Mouse (Mus musculus) midbrain, embryonic 14.5 days (tissue): Measurements from ENCODE around the gene Shtn1. TPM values are rescaled to one million over a fixed set of nuclear protein-coding genes. Genes with fewer than 3 reads are reported as not detected.

Experiments
- ATAC-seq: fragments of 200-750 bp; cut with Nextera tagmentation; 2 replicates; pipeline ENCODE4 v1.8.0; 2017; ENCODE audit warnings: moderate number of reproducible peaks, moderate library complexity; ENCODE audit not compliant: low FRiP score, low TSS enrichment
- DNase-seq: peaks from one replicate; pipeline ENCODE4 v3.0.0-alpha.2; 2015
- H3K27ac ChIP-seq: fragments of 300-500 bp; sonication (generic); replicated peaks from 2 replicates; pipeline ENCODE4 v1.5.1; 2014; ENCODE audit warnings: mild to moderate bottlenecking, low read depth, low read length, moderate library complexity
- H3K27me3 ChIP-seq: fragments of 300-500 bp; sonication (generic); 2 replicates; pipeline ENCODE4 v1.6.1; 2014; ENCODE audit warnings: low read length, control low read depth, mixed read lengths; ENCODE audit not compliant: control insufficient read depth, insufficient read depth
- H3K36me3 ChIP-seq: fragments of 300-500 bp; sonication (generic); 2 replicates; pipeline ENCODE4 v1.6.1; 2014; ENCODE audit warnings: low read length, control low read depth; ENCODE audit not compliant: control insufficient read depth, insufficient read depth
- H3K4me1 ChIP-seq: fragments of 300-500 bp; sonication (generic); 2 replicates; pipeline ENCODE4 v1.6.1; 2014; ENCODE audit warnings: mild to moderate bottlenecking, antibody characterized with exemption, low read length, control low read depth; ENCODE audit not compliant: control insufficient read depth, insufficient read depth
- H3K4me2 ChIP-seq: fragments of 300-500 bp; sonication (generic); 2 replicates; pipeline ENCODE4 v1.6.1; 2014; ENCODE audit warnings: mild to moderate bottlenecking, low read length, moderate library complexity
- H3K4me3 ChIP-seq: fragments of 300-500 bp; sonication (generic); replicated peaks from 2 replicates; pipeline ENCODE4 v1.5.1; 2014; ENCODE audit warnings: low read depth, low read length
- H3K9ac ChIP-seq: fragments of 300-500 bp; sonication (generic); replicated peaks from 2 replicates; pipeline ENCODE4 v1.6.1; 2014; ENCODE audit warnings: mild to moderate bottlenecking, low read length, moderate library complexity
- H3K9me3 ChIP-seq: fragments of 300-500 bp; sonication (generic); 2 replicates; pipeline ENCODE4 v1.6.1; 2016; ENCODE audit warnings: low read length, control low read depth, mixed read lengths; ENCODE audit not compliant: control insufficient read depth
- WGBS: fragments of 180-500 bp; shearing (Covaris S2); extraction: QIAGEN DNeasy Blood & Tissue Kit; methylation state at CpG from one replicate; pipeline ENCODE4 v1.1.7; 2014; 5-methylcytosine and 5-hydroxymethylcytosine counted together
- polyA plus RNA-seq: library from polyadenylated mRNA; unstranded; fragments of >200 nt; fragmentation: Nextera tagmentation; extraction: Ambion mirVana; gene quantifications from 2 replicates; pipeline ENCODE4 v1.2.1, GENCODE M21; 2014

The Shtn1 gene
- 32.1 and 36.9 TPM in 2 replicates for polyA plus RNA-seq

- Histone ChIP-seq H3K4me1 (peaks cover 6% of the 10 kb centered on the region; the same call in 1 of the 2 replicates), H3K4me2 (peak within 1 kb of the TSS; percentile 92), H3K9me3 (no peaks in the 10 kb centered on the region), H3K9ac (peak within 1 kb of the TSS; percentile 78), H3K36me3 (no peaks in the 10 kb centered on the region), H3K27me3 (peaks cover 26% of the 10 kb centered on the region), H3K27ac (peak within 1 kb of the TSS; percentile 20; the same call in 1 of the 2 replicates), H3K4me3 (peak within 1 kb of the TSS; percentile 75)
- under 1% methylated on average over 46 of the region's 46 CpGs for WGBS
- DNase-seq (peak; percentile 81), ATAC-seq (peak; percentile 72)
Observed at GRCm38 (mm10) chr19:59075472-59076101, at the start of gene Shtn1. TSS of gene Shtn1 (minus strand) at chr19:59076100.

- Histone ChIP-seq H3K27ac (no peak overlapping the region), H3K27me3 (no peaks in the 10 kb centered on the region), H3K4me1 (peaks cover 5% of the 10 kb centered on the region), H3K4me2 (no peak overlapping the region), H3K9ac (no peak overlapping the region), H3K9me3 (no peaks in the 10 kb centered on the region), H3K36me3 (no peaks in the 10 kb centered on the region), H3K4me3 (no peak overlapping the region)
- ATAC-seq, result no peak
- 75% methylated on average over 4 of the region's 4 CpGs for WGBS
- DNase-seq, result no peak
Observed at GRCm38 (mm10) chr19:59114152-59114551, 38.3 kb upstream of the Shtn1 start.

- 38% methylated on average over 1 of the region's 1 CpGs for WGBS
- Histone ChIP-seq H3K27ac (no peak overlapping the region), H3K4me3 (no peak overlapping the region), H3K36me3 (no peaks in the 10 kb centered on the region), H3K9ac (no peak overlapping the region), H3K27me3 (no peaks in the 10 kb centered on the region), H3K9me3 (no peaks in the 10 kb centered on the region), H3K4me2 (no peak overlapping the region), H3K4me1 (peaks cover 5% of the 10 kb centered on the region)
- ATAC-seq (no peak), DNase-seq (no peak)
Observed at GRCm38 (mm10) chr19:59109937-59110336, 34.0 kb upstream of the Shtn1 start.

- WGBS, result 80% methylated on average over 1 of the region's 1 CpGs
- no peak for DNase-seq
Observed at GRCm38 (mm10) chr19:59098315-59098714, 22.4 kb upstream of the Shtn1 start.

GRCm38 (mm10) chr19:59092295-59092694 is 16.4 kb upstream of the Shtn1 start:
- Histone ChIP-seq H3K4me3 (no peak overlapping the region), H3K9me3 (no peaks in the 10 kb centered on the region), H3K9ac (no peak overlapping the region), H3K27me3 (no peaks in the 10 kb centered on the region), H3K4me1 (no peaks in the 10 kb centered on the region), H3K36me3 (no peaks in the 10 kb centered on the region), H3K4me2 (no peak overlapping the region), H3K27ac (no peak overlapping the region)
- WGBS, result 95% methylated on average over 7 of the region's 7 CpGs
- ATAC-seq (no peak), DNase-seq (no peak)

More at GRCm38 (mm10) chr19:59098315-59098714, 22.4 kb upstream of the Shtn1 start:
- no peak overlapping the region for H3K27ac ChIP-seq
- H3K36me3 ChIP-seq, result no peaks in the 10 kb centered on the region
- H3K9me3 ChIP-seq, result no peaks in the 10 kb centered on the region
- no peak overlapping the region for H3K4me3 ChIP-seq
- no peak overlapping the region for H3K9ac ChIP-seq
- ATAC-seq, result no peak
- H3K4me2 ChIP-seq, result no peak overlapping the region
- H3K4me1 ChIP-seq, result no peaks in the 10 kb centered on the region
- H3K27me3 ChIP-seq, result no peaks in the 10 kb centered on the region

GRCm38 (mm10) chr19:59090337-59090736 is 14.4 kb upstream of the Shtn1 start:
- Histone ChIP-seq H3K9me3 (no peaks in the 10 kb centered on the region), H3K4me1 (no peaks in the 10 kb centered on the region), H3K4me3 (no peak overlapping the region), H3K9ac (no peak overlapping the region), H3K36me3 (no peaks in the 10 kb centered on the region), H3K27ac (no peak overlapping the region), H3K4me2 (no peak overlapping the region), H3K27me3 (no peaks in the 10 kb centered on the region)
- DNase-seq (no peak), ATAC-seq (no peak)
- WGBS, result 81% methylated on average over 1 of the region's 1 CpGs

GRCm38 (mm10) chr19:59084296-59084695 is 8.4 kb upstream of the Shtn1 start:
- Histone ChIP-seq H3K27me3 (no peaks in the 10 kb centered on the region), H3K4me3 (no peak overlapping the region), H3K9me3 (no peaks in the 10 kb centered on the region), H3K4me2 (no peak overlapping the region), H3K36me3 (no peaks in the 10 kb centered on the region), H3K27ac (no peak overlapping the region), H3K4me1 (no peaks in the 10 kb centered on the region), H3K9ac (no peak overlapping the region)
- DNase-seq, result no peak
- WGBS, result 69% methylated on average over 4 of the region's 4 CpGs
- no peak for ATAC-seq

GRCm38 (mm10) chr19:59076131-59076530 is 231 bp upstream of the Shtn1 start:
- no peak overlapping the region for H3K9ac ChIP-seq
- DNase-seq, result no peak

GRCm38 (mm10) chr19:59074841-59075471 is 944 bp downstream of the Shtn1 start:
- peak; percentile 38 for DNase-seq
- 3% methylated on average over 46 of the region's 46 CpGs for WGBS
- Histone ChIP-seq H3K4me2 (peak overlapping the region; percentile 92), H3K27me3 (peaks cover 26% of the 10 kb centered on the region), H3K9me3 (no peaks in the 10 kb centered on the region), H3K36me3 (no peaks in the 10 kb centered on the region), H3K9ac (peak overlapping the region; percentile 78), H3K4me1 (peaks cover 6% of the 10 kb centered on the region; the same call in 1 of the 2 replicates), H3K27ac (peak overlapping the region; percentile 20; the same call in 1 of the 2 replicates), H3K4me3 (peak overlapping the region; percentile 75)
- peak; percentile 57 for ATAC-seq

More at GRCm38 (mm10) chr19:59076131-59076530, 231 bp upstream of the Shtn1 start:
- H3K4me3 ChIP-seq, result peak overlapping the region; percentile 75
- WGBS, result 17% methylated on average over 5 of the region's 5 CpGs
- no peaks in the 10 kb centered on the region for H3K36me3 ChIP-seq
- peaks cover 26% of the 10 kb centered on the region for H3K27me3 ChIP-seq
- ATAC-seq, result no peak
- peak overlapping the region; percentile 92 for H3K4me2 ChIP-seq
- peaks cover 6% of the 10 kb centered on the region; the same call in 1 of the 2 replicates for H3K4me1 ChIP-seq
- no peak overlapping the region for H3K27ac ChIP-seq
- H3K9me3 ChIP-seq, result no peaks in the 10 kb centered on the region
